Mouse (Mus musculus): ENCODE data around the gene Fam3a.

Gene Fam3a

GRCm38 (mm10) chrX:74352645-74353466 lies 40.2 kb downstream of the Fam3a start:
- DNase-seq (ENCODE audit: inconsistent age in 2 of 2, low spot score in 1 of 2), result no peak

Measured in adrenal gland, adult (tissue).